Mouse (Mus musculus): ENCODE measurements around the gene Rnf145. TPM values are rescaled to one million over a fixed set of nuclear protein-coding genes. Genes with fewer than 3 reads are reported as not detected.
A peak's percentile ranks its signal among the peaks of the same experiment; 100 is the strongest.

Gene Rnf145
- polyA plus RNA-seq, 1 experiment from 2014 or later, result 61.4 TPM

GRCm38 (mm10) chr11:44549511-44550278 lies 30.9 kb downstream of the Rnf145 start:
- TF ChIP-seq CTCF (IDR thresholded peaks at IDR 0.05; ENCODE audit: low read depth), result no peak
- H3K27ac ChIP-seq, result no peak overlapping the region
- no peaks in the 10 kb centered on the region for H3K9me3 ChIP-seq (replicated peaks; ENCODE audit: low read length)
- H3K4me3 ChIP-seq (replicated peaks; ENCODE audit: low read depth, low read length), result no peak overlapping the region
- H3K27me3 ChIP-seq (ENCODE audit: insufficient read depth, low read length), result no peaks in the 10 kb centered on the region
- no peak for ATAC-seq (replicated peaks; ENCODE audit: low FRiP score, low read depth)
- H3K9ac ChIP-seq (ENCODE audit: low read depth, low read length), result no peak overlapping the region
- H3K36me3 ChIP-seq (ENCODE audit: insufficient read depth, low read length), result peaks cover 56% of the 10 kb centered on the region
- H3K4me2 ChIP-seq (ENCODE audit: low read length), result no peak overlapping the region
- 82% methylated on average over 10 of the region's 10 CpGs for WGBS
- H3K4me1 ChIP-seq (replicated peaks; ENCODE audit: insufficient read depth, low read length), result no peaks in the 10 kb centered on the region
- no peak for DNase-seq (ENCODE audit: low spot score)

- ATAC-seq (replicated peaks; ENCODE audit: low FRiP score, low read depth) (no peak), DNase-seq (ENCODE audit: low spot score) (no peak)
- H3K9ac ChIP-seq (ENCODE audit: low read depth, low read length), result no peak overlapping the region
- peaks cover 59% of the 10 kb centered on the region for H3K36me3 ChIP-seq (ENCODE audit: insufficient read depth, low read length)
- H3K4me1 ChIP-seq (replicated peaks; ENCODE audit: insufficient read depth, low read length), result no peaks in the 10 kb centered on the region
- no peaks in the 10 kb centered on the region for H3K9me3 ChIP-seq (replicated peaks; ENCODE audit: low read length)
- H3K4me2 ChIP-seq (ENCODE audit: low read length), result no peak overlapping the region
- no peaks in the 10 kb centered on the region for H3K27me3 ChIP-seq (ENCODE audit: insufficient read depth, low read length)
- WGBS, result 97% methylated on average over 6 of the region's 6 CpGs
- H3K27ac ChIP-seq, result no peak overlapping the region
- TF ChIP-seq CTCF (IDR thresholded peaks at IDR 0.05; ENCODE audit: low read depth), result peak; percentile 50; the same call in 1 of the 2 replicates
- no peak overlapping the region for H3K4me3 ChIP-seq (replicated peaks; ENCODE audit: low read depth, low read length)
These were observed 32.2 kb downstream of the Rnf145 start for GRCm38 (mm10) chr11:44550996-44551395.

GRCm38 (mm10) chr11:44554339-44554738 lies 35.6 kb downstream of the Rnf145 start:
- no peaks in the 10 kb centered on the region for H3K27me3 ChIP-seq (ENCODE audit: insufficient read depth, low read length)
- no peak for TF ChIP-seq CTCF (IDR thresholded peaks at IDR 0.05; ENCODE audit: low read depth)
- DNase-seq (ENCODE audit: low spot score) (no peak), ATAC-seq (replicated peaks; ENCODE audit: low FRiP score, low read depth) (no peak)
- H3K36me3 ChIP-seq (ENCODE audit: insufficient read depth, low read length), result peaks cover 54% of the 10 kb centered on the region
- no peak overlapping the region for H3K27ac ChIP-seq
- no peaks in the 10 kb centered on the region for H3K9me3 ChIP-seq (replicated peaks; ENCODE audit: low read length)
- no peak overlapping the region for H3K4me2 ChIP-seq (ENCODE audit: low read length)
- no peaks in the 10 kb centered on the region for H3K4me1 ChIP-seq (replicated peaks; ENCODE audit: insufficient read depth, low read length)
- no peak overlapping the region for H3K4me3 ChIP-seq (replicated peaks; ENCODE audit: low read depth, low read length)
- no peak overlapping the region for H3K9ac ChIP-seq (ENCODE audit: low read depth, low read length)
- WGBS, result 85% methylated on average over 4 of the region's 4 CpGs

- Histone ChIP-seq H3K27ac (no peak overlapping the region), H3K4me2 (ENCODE audit: low read length) (no peak overlapping the region), H3K9me3 (replicated peaks; ENCODE audit: low read length) (no peaks in the 10 kb centered on the region), H3K4me1 (replicated peaks; ENCODE audit: insufficient read depth, low read length) (no peaks in the 10 kb centered on the region), H3K9ac (ENCODE audit: low read depth, low read length) (no peak overlapping the region), H3K36me3 (ENCODE audit: insufficient read depth, low read length) (peaks cover 50% of the 10 kb centered on the region), H3K27me3 (ENCODE audit: insufficient read depth, low read length) (no peaks in the 10 kb centered on the region), H3K4me3 (replicated peaks; ENCODE audit: low read depth, low read length) (no peak overlapping the region)
- DNase-seq (ENCODE audit: low spot score) (no peak), ATAC-seq (replicated peaks; ENCODE audit: low FRiP score, low read depth) (no peak)
- WGBS, result 84% methylated on average over 3 of the region's 3 CpGs
- no peak for TF ChIP-seq CTCF (IDR thresholded peaks at IDR 0.05; ENCODE audit: low read depth)
These were observed 39.8 kb downstream of the Rnf145 start for GRCm38 (mm10) chr11:44558521-44558920.

GRCm38 (mm10) chr11:44559466-44559865 lies 40.7 kb downstream of the Rnf145 start:
- no peak for ATAC-seq (replicated peaks; ENCODE audit: low FRiP score, low read depth)
- H3K4me2 ChIP-seq (ENCODE audit: low read length), result no peak overlapping the region
- no peak overlapping the region for H3K9ac ChIP-seq (ENCODE audit: low read depth, low read length)
- WGBS, result 93% methylated on average over 6 of the region's 6 CpGs
- H3K36me3 ChIP-seq (ENCODE audit: insufficient read depth, low read length), result peaks cover 56% of the 10 kb centered on the region
- no peak overlapping the region for H3K27ac ChIP-seq
- TF ChIP-seq CTCF (IDR thresholded peaks at IDR 0.05; ENCODE audit: low read depth), result no peak
- no peaks in the 10 kb centered on the region for H3K4me1 ChIP-seq (replicated peaks; ENCODE audit: insufficient read depth, low read length)
- no peak for DNase-seq (ENCODE audit: low spot score)
- H3K9me3 ChIP-seq (replicated peaks; ENCODE audit: low read length), result no peaks in the 10 kb centered on the region
- no peaks in the 10 kb centered on the region for H3K27me3 ChIP-seq (ENCODE audit: insufficient read depth, low read length)
- no peak overlapping the region for H3K4me3 ChIP-seq (replicated peaks; ENCODE audit: low read depth, low read length)

- ATAC-seq (replicated peaks; ENCODE audit: low FRiP score, low read depth) (no peak), DNase-seq (ENCODE audit: low spot score) (no peak)
- Histone ChIP-seq H3K27me3 (ENCODE audit: insufficient read depth, low read length) (no peaks in the 10 kb centered on the region), H3K4me1 (replicated peaks; ENCODE audit: insufficient read depth, low read length) (no peaks in the 10 kb centered on the region), H3K36me3 (ENCODE audit: insufficient read depth, low read length) (peaks cover 62% of the 10 kb centered on the region), H3K9me3 (replicated peaks; ENCODE audit: low read length) (no peaks in the 10 kb centered on the region), H3K27ac (no peak overlapping the region), H3K4me3 (replicated peaks; ENCODE audit: low read depth, low read length) (no peak overlapping the region), H3K4me2 (ENCODE audit: low read length) (no peak overlapping the region), H3K9ac (ENCODE audit: low read depth, low read length) (no peak overlapping the region)
- WGBS, result 88% methylated on average over 8 of the region's 8 CpGs
- no peak for TF ChIP-seq CTCF (IDR thresholded peaks at IDR 0.05; ENCODE audit: low read depth)
These were observed 41.6 kb downstream of the Rnf145 start for GRCm38 (mm10) chr11:44560396-44560795.
